Mouse (Mus musculus) subcutaneous adipose tissue, adult 2 months (tissue): ENCODE data around the gene Ttc32. TPM values are rescaled to one million over a fixed set of nuclear protein-coding genes. Genes with fewer than 3 reads are reported as not detected.

Source experiments
- polyA plus RNA-seq: library from polyadenylated mRNA; depleted of rRNA; stranded (reverse); fragments of >200 nt; gene quantifications from 2 replicates; pipeline ENCODE4 v1.2.3, GENCODE M21; 2012; ENCODE audit warnings: low replicate concordance; rRNA removed

Ttc32 gene
- polyA plus RNA-seq, result 8.0 and 9.0 TPM in 2 replicates

DNA sequence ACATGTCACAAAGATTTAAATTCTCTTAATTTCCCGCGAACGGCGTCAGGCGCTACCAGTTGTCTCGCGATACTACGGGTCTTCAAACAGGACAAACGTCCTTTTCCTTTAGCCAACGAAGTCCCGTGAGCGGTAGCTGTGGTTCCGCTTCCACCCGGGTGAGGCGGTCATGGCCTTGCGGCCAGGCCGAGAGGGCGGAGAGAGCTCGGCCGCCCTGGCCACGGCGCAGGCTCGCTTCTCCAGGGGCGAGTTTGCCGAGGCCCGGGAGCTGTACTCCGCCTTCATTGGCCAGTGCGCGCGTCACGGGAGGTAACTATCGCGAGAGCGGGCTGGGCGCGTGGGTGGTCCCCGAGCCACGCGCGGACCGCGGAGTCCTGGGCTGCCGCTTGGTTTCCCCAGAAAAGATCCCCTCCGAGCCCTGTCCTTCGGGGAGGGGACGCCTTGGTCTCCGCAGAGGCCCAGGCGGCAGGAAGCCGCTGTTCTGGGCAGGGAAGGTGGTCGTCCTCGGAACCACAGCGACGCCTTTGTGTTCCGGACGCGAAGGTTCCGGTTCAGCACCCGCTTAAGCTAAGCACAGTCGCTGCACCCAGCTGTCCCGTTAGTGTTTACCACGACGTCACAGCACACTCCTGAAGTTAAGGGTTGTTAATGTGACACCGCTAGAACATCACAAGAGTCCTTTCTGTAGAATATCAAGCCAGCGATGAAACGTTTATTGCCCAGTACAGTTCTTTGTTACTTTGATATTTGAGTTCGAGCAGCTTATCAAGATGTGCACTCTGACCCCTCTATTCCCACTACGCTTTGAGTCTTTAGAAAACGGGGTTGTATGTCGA, at the start of gene Ttc32:
Gene Ttc32 (plus strand): TSS at position 110 of the 836 bp plus-strand sequence.

Other genes with a start within 250 kb of the Ttc32 start
- 402 and 502 TPM in 2 replicates for gene Laptm4a, start 108.3 kb upstream of the Ttc32 start, polyA plus RNA-seq
- not detected in 2 replicates for gene Matn3, start 82.1 kb upstream of the Ttc32 start, polyA plus RNA-seq
- gene Wdr35, start 56.1 kb upstream of the Ttc32 start, polyA plus RNA-seq, result 2.5 and 6.0 TPM in 2 replicates